Mouse (Mus musculus) right cerebral cortex, postnatal 14 days (tissue): Measurements from ENCODE around the gene Crybb3.

Experiments
- DNase-seq: peaks from one replicate; pipeline ENCODE4 v3.0.0; 2022

Crybb3 gene

GRCm38 (mm10) chr5:113041567-113042071 is 39.8 kb downstream of the Crybb3 start:
- DNase-seq = peak; percentile 51

DNA sequence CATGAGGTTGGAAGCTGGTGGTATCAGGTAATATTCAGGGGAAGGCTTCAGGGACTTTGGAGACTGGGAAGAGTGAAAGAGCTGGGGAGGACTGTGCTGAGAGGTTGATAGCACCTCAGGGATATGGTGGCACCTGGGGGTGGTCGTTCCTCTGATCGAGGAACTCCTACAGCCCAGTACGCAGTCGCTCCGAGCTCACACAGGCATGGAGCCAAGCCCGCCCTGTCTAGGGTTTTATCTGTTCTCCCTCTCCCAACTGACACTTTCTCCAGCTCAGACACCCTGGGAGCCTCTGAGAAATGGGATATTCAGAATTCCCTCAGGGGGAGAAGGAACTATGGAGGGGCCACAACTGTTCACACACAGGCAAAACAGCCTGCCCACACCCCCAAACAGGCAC is 40.6 kb downstream of the Crybb3 start:
- DNase-seq = peak; percentile 48

GRCm38 (mm10) chr5:113038601-113039000 is 42.8 kb downstream of the Crybb3 start:
- DNase-seq = no peak

GRCm38 (mm10) chr5:113035094-113036047 is 46.0 kb downstream of the Crybb3 start:
- no peak for DNase-seq

DNA sequence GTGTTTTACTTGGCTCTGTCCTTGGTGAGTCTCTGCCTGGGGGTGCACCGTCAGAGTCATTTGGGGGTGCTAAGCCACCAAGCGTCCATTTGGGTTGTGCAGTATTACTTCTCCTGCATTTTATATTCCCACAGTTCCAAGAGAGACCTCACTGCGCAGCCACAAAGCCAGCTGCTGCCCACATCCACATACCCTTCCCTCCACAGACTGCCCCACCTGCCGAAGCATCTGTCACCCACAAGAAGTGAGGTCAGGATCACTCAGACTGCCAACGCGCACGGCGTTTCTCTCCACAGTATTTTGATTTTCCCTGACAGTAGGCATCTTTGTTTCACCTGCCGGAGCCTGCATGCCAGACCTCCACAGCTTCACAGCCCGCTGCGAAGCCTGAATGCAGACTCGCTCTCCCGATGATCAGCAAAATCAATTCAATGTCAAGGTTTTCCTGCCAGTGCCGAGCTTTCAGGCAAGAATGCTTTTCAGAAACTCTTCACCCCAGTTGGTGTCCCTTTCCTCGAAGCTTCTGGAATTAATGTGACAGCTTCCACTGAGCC is 50.1 kb downstream of the Crybb3 start:
- DNase-seq = no peak

DNA sequence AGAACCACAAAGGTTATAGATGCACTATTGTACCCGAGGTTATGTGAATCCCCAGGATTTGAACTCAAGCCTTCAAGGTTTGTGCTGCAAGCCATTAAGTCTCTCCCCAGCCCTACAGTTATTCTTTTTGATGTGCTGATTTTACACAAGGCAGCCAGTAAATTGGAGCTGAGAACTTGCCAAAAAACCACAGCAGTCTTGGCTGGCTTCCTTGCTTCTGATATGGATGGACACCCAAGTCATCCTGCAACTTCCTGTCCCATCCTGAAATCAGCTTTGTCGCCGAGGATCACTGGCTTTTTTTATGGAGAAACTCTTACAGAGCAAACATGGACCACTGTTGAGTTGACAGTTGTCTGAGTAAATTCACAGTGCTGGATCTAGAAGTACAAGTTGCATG is 51.3 kb downstream of the Crybb3 start:
- DNase-seq = no peak

DNA sequence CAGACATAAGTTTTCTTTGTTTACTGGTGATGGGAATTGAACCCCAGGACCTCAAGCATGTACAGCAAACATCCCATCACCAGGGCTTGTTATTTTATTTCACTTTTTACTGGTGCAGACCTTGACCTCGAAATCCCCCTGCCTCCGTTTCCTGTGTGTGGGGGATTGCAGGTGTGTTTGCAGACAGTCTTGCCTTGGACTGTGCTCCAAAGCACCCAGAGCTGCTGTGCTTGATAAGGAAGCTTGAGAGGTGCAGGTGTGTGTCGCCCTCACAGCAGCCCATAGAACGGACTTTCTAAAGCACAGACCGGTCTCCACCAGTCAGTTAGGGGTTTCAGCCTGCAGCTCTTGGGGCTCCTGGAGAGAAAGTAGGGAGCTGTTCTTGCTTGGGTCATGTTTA is 54.7 kb downstream of the Crybb3 start:
- no peak for DNase-seq
